Comparison of ENCODE assay signal across 8 mouse cellular contexts in the genomic region with DNA sequence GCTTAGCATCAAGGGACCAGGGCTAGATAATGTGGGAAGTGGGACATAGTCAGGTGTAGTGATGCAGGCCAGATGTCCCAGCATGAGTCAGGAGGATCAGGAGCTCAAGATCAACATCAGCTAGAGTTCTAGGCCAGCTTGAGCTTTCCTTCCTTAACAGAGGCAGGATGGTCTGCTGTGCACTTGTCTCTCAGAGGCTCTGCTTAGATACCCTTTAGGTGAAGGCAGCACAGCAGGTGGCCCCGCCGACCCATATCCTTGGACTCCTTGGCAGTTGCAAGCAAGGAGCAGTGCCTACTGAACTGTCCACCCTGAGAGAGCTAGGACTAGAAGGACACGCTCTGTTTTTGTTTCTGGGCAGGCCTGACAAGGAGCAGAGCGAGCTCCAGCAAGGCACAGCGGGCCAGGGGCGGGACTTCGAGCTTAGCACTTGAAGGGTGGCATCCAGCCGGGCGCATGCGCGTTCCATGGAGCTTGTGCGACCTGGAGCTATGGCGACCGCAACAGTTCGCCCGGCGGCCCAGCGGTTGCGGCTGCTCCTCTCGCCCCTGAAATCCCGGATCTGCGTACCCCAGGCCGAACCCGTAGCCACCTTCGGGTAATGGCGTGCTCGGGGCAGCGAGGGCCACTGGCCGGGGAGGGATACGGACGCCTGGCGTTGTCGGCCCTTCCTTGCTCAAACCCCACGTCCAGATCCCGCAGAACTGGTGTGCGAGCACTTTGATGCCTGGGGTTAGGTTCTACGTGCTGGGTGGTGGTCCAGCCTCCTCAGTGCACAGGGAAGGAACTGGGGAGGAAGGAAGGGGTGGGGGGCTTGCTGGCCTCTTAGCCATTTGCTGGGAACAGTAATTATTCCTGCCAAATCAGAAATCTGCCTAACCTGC. TPM values are rescaled to one million over a fixed set of nuclear protein-coding genes. Genes with fewer than 3 reads are reported as not detected.
DNase-seq lines count a peak whose midpoint lies in the region; ATAC-seq lines count a peak whose summit lies in the region.

A gene (plus strand): TSS at position 426 of the 884 bp plus-strand sequence.

- peak within 1 kb of the TSS; percentile 72 for H3K4me2 ChIP-seq in kidney, embryonic 15.5 days

- no peaks in the 10 kb centered on the region for H3K27me3 ChIP-seq in heart, embryonic 10.5 days (ENCODE audit: insufficient read depth, poor library complexity, severe bottlenecking)
- no peaks in the 10 kb centered on the region for H3K27me3 ChIP-seq in kidney, embryonic 15.5 days

- no peaks in the 10 kb centered on the region for H3K9me3 ChIP-seq in heart, embryonic 10.5 days
- H3K9me3 ChIP-seq in kidney, embryonic 15.5 days (replicated peaks): no peaks in the 10 kb centered on the region

- peaks cover 21% of the 10 kb centered on the region for H3K36me3 ChIP-seq in heart, embryonic 10.5 days
- H3K36me3 ChIP-seq in kidney, embryonic 15.5 days: peaks cover 23% of the 10 kb centered on the region

- H3K27ac ChIP-seq in heart, embryonic 10.5 days: peak within 1 kb of the TSS; percentile 98
- H3K27ac ChIP-seq in kidney, embryonic 15.5 days: peak within 1 kb of the TSS; percentile 91

- peak within 1 kb of the TSS; percentile 85 for H3K9ac ChIP-seq in kidney, embryonic 15.5 days

- peak within 1 kb of the TSS; percentile 86 for H3K4me3 ChIP-seq in heart, embryonic 10.5 days
- peak within 1 kb of the TSS; percentile 66 for H3K4me3 ChIP-seq in kidney, embryonic 15.5 days (replicated peaks)

- H3K4me1 ChIP-seq in heart, embryonic 10.5 days: peaks cover 20% of the 10 kb centered on the region
- peaks cover 16% of the 10 kb centered on the region for H3K4me1 ChIP-seq in kidney, embryonic 15.5 days

- ATAC-seq in erythroblast, adult 5-6 weeks (replicated peaks; ENCODE audit: low FRiP score, poor library complexity, severe bottlenecking): peak; percentile 98
- peak; percentile 94 for ATAC-seq in kidney, embryonic 15.5 days (replicated peaks; ENCODE audit: low FRiP score)
- ATAC-seq in monocyte, adult 5-6 weeks (replicated peaks; ENCODE audit: insufficient number of reproducible peaks, low FRiP score, low TSS enrichment, poor library complexity, severe bottlenecking): peak; percentile 84

- peak; percentile 85 for DNase-seq in B cell, adult 2 months
- peak; percentile 98 for DNase-seq in brain, adult 2 months (ENCODE audit: low read depth, low spot score)
- DNase-seq in heart, embryonic 10.5 days (ENCODE audit: low spot score): peak; percentile 96
- DNase-seq in liver: peak; percentile 94
- peak; percentile 87 to 96 for DNase-seq in spleen, postnatal 4 days (ENCODE audit: low spot score in 2 of 2)

- WGBS in heart, embryonic 10.5 days: under 1% methylated on average over 37 of the region's 37 CpGs
- under 1% methylated on average over 37 of the region's 37 CpGs for WGBS in kidney, embryonic 15.5 days

RNA-seq across cellular contexts. Expression of the gene that starts here (rescaled TPM):
- 4.8 and 9.4 TPM in 2 replicates for total RNA-seq in erythroblast, adult 5-6 weeks (2015; ENCODE audit: low replicate concordance)
- total RNA-seq in erythroblast, adult 5-6 weeks (2017; ENCODE audit: low replicate concordance): 0.94 and 7.2 TPM in 2 replicates
- polyA plus RNA-seq in heart, embryonic 10.5 days (2016; fragmentation: Nextera tagmentation; extraction: Ambion mirVana): 41.5 and 45.1 TPM in 2 replicates
- polyA plus RNA-seq in kidney, embryonic 15.5 days (2015; fragmentation: Nextera tagmentation; extraction: Ambion mirVana): 66.7 and 72.2 TPM in 2 replicates
- total RNA-seq in monocyte, adult 5-6 weeks (2017): 3.4 to 10.3 TPM (median 10.2 TPM) in 3 replicates

Comparison
In these comparisons a context has a peak if more than half of its experiments do, and no peak if none do; other contexts are left out.
1. Peak in every context shown above with its lines: DNase-seq, ATAC-seq, H3K4me3 ChIP-seq and H3K27ac ChIP-seq.